Mouse (Mus musculus) limb, embryonic 12.5 days (tissue): ENCODE results near the gene Rhbdl2. TPM values are rescaled to one million over a fixed set of nuclear protein-coding genes. Genes with fewer than 3 reads are reported as not detected.

Experiments used
- ATAC-seq: fragments of 200-750 bp; cut with Nextera tagmentation; 2 replicates; pipeline ENCODE4 v1.8.0; 2017; ENCODE audit warnings: low read depth, moderate TSS enrichment; ENCODE audit not compliant: insufficient number of reproducible peaks, insufficient read depth, low FRiP score, low TSS enrichment
- H3K27ac ChIP-seq: fragments of 300-500 bp; sonication (generic); 2 replicates; pipeline ENCODE4 v1.5.1; 2016; ENCODE audit warnings: mild to moderate bottlenecking, moderate library complexity
- H3K27me3 ChIP-seq: fragments of 300-500 bp; sonication (generic); 2 replicates; pipeline ENCODE4 v1.6.1; 2016; ENCODE audit warnings: mild to moderate bottlenecking, moderate library complexity
- H3K36me3 ChIP-seq: fragments of 300-500 bp; sonication (generic); 2 replicates; pipeline ENCODE4 v1.6.1; 2016; ENCODE audit warnings: mild to moderate bottlenecking, moderate library complexity
- H3K4me1 ChIP-seq: fragments of 300-500 bp; sonication (generic); replicated peaks from 2 replicates; pipeline ENCODE4 v1.6.1; 2016
- H3K4me2 ChIP-seq: fragments of 300-500 bp; sonication (generic); 2 replicates; pipeline ENCODE4 v1.6.1; 2016; ENCODE audit warnings: mild to moderate bottlenecking, moderate library complexity
- H3K4me3 ChIP-seq: fragments of 300-500 bp; sonication (generic); replicated peaks from 2 replicates; pipeline ENCODE4 v1.5.1; 2016; ENCODE audit warnings: mild to moderate bottlenecking
- H3K9ac ChIP-seq: fragments of 300-500 bp; sonication (generic); replicated peaks from 2 replicates; pipeline ENCODE4 v1.6.1; 2016; ENCODE audit warnings: mild to moderate bottlenecking, moderate library complexity
- H3K9me3 ChIP-seq: fragments of 300-500 bp; sonication (generic); 2 replicates; pipeline ENCODE4 v1.6.1; 2016; ENCODE audit warnings: mild to moderate bottlenecking, moderate library complexity
- WGBS: fragments of 180-500 bp; shearing (Covaris S2); methylation state at CpG from one replicate; pipeline ENCODE4 v1.1.7; 2016; 5-methylcytosine and 5-hydroxymethylcytosine counted together
- polyA plus RNA-seq: library from polyadenylated mRNA; unstranded; fragments of >200 nt; fragmentation: Nextera tagmentation; extraction: Ambion mirVana; gene quantifications from 2 replicates; pipeline ENCODE4 v1.2.1, GENCODE M21; 2016

Rhbdl2 gene
- polyA plus RNA-seq, 1 experiment from 2014 or later = 2.1 TPM

DNA sequence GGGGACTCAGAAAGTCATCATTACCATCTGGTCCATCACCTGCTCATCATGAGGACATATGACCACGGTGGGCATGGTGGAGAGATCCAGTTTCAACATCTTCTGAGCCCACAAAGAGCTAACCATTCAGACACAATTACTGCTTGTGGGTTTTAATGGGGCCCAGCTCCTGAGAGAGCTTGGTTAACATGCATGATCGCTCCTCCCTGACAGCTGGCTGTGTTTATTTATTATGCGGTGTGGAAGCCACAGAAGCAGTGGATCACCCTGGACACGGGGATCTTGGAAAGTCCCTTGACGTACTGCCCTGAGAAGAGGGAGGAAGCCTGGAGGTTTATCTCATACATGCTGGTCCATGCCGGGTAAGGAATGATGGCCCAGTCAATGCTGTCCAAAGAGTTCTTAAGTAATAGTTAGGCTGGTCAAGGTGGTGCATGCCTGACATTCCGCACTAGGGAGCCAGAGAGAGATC, 26.4 kb downstream of the Rhbdl2 start:
- Histone ChIP-seq H3K9me3 (no peaks in the 10 kb centered on the region), H3K4me1 (no peaks in the 10 kb centered on the region), H3K9ac (no peak overlapping the region), H3K4me2 (no peak overlapping the region), H3K4me3 (no peak overlapping the region), H3K27ac (no peak overlapping the region), H3K36me3 (no peaks in the 10 kb centered on the region), H3K27me3 (no peaks in the 10 kb centered on the region)
- no peak for ATAC-seq
- 72% methylated on average over 7 of the region's 7 CpGs for whole genome bisulfite sequencing

DNA sequence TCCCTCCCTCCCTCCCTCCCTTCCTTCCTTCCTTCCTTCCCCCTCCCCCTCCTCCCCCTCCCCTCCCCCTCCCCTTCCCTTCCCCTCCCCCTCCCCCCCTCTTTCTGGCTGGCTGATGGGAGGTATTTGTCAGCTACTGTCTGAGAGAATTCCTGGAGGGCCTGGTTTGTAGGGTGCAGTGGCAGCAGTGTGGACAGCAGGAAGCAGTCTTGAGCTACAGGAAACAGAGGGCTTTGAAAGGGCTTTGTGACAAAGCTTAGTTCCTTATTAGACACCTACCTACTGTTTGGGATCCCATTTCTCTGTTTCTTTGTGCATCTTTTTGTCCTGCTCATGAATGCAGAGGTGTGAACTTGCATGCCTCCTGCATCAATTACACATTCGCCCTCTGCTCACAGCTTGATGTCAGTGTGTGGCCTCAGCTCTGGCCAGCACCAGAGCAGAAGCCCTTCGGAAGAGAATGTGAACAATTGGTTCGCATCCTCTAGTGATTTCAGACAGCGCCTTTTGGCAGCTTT, 31.5 kb downstream of the Rhbdl2 start:
- H3K27ac ChIP-seq = no peak overlapping the region
- no peaks in the 10 kb centered on the region for H3K4me1 ChIP-seq
- no peaks in the 10 kb centered on the region for H3K9me3 ChIP-seq
- H3K36me3 ChIP-seq = no peaks in the 10 kb centered on the region
- 61% methylated on average over 4 of the region's 4 CpGs for WGBS
- no peak overlapping the region for H3K4me3 ChIP-seq
- H3K9ac ChIP-seq = no peak overlapping the region
- no peaks in the 10 kb centered on the region for H3K27me3 ChIP-seq
- H3K4me2 ChIP-seq = no peak overlapping the region
- ATAC-seq = no peak

DNA sequence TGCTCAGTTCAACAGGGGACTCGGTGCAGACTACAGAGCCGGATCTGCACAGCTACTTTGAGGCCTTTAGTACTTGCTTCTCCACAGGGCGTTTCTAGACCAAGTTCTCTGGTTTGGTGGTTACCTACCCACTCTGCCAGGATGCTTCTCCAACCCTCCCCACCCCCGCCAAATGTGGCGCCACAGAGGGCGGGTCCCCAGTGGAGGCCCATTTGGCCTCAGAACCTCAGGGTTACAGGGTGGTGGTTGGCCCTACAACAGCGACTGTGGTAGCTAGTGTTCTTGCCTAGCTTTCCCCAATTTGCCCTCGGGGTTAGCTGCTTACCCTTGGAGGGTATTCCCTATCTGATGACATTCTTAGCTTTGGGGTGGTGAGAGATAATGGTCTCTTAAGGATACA, 54.5 kb downstream of the Rhbdl2 start:
- H3K4me1 ChIP-seq = no peaks in the 10 kb centered on the region
- 0 out of 2 replicates have a peak, but pooled peaks cover 3% of the 10 kb centered on the region for H3K9me3 ChIP-seq
- no peak overlapping the region for H3K4me3 ChIP-seq
- H3K27ac ChIP-seq = no peak overlapping the region
- no peaks in the 10 kb centered on the region for H3K36me3 ChIP-seq
- H3K9ac ChIP-seq = no peak overlapping the region
- H3K4me2 ChIP-seq = no peak overlapping the region
- WGBS = 82% methylated on average over 8 of the region's 8 CpGs
- H3K27me3 ChIP-seq = no peaks in the 10 kb centered on the region
- no peak for ATAC-seq

DNA sequence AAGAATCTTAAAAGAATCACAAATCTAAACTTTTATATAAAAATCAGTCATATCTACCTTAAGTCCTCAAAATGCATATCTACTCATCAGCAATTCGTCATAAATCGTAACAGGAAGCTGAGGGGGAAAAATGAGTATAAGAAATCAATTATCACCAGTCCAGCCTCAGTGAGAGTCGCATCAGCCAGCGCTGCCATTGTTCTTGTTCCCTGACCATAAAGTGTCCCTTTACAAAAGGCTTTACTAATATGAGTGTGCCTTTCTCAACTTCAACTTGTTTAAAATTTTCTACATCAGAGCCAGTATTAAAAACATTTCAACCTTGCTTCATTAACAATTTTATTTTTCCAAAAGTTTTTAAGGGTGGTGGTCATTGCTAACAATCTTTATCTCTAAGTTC, 69.2 kb downstream of the Rhbdl2 start:
- ATAC-seq = no peak
- WGBS = 72% methylated on average over 4 of the region's 4 CpGs
- Histone ChIP-seq H3K4me2 (no peak overlapping the region), H3K4me3 (no peak overlapping the region), H3K4me1 (no peaks in the 10 kb centered on the region), H3K27me3 (no peaks in the 10 kb centered on the region), H3K27ac (no peak overlapping the region), H3K9ac (no peak overlapping the region), H3K36me3 (no peaks in the 10 kb centered on the region), H3K9me3 (0 out of 2 replicates have a peak, but pooled peaks cover 6% of the 10 kb centered on the region)

DNA sequence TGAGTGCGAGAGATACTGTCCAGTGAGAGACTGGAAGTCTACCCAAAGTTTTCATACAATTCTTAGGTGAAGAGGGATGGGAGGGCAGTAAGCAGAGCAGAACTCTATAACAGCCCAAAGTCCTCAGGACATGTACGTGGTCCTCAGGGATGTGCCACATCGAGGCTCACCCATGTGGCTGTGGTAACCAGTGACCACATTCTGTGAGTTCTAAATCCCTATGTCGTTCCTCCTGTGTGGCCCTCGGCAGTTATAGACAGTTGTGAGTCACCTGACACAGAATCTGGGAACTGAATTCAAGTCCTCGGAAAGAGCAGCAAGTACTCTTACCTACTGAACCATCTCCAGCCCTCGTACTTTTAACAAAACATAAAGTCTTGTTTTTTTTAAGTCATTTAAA, 70.4 kb downstream of the Rhbdl2 start:
- 84% methylated on average over 7 of the region's 7 CpGs for WGBS
- Histone ChIP-seq H3K4me2 (no peak overlapping the region), H3K27me3 (no peaks in the 10 kb centered on the region), H3K9me3 (no peaks in the 10 kb centered on the region), H3K36me3 (no peaks in the 10 kb centered on the region), H3K27ac (no peak overlapping the region), H3K4me1 (no peaks in the 10 kb centered on the region), H3K4me3 (no peak overlapping the region), H3K9ac (no peak overlapping the region)
- ATAC-seq = no peak

DNA sequence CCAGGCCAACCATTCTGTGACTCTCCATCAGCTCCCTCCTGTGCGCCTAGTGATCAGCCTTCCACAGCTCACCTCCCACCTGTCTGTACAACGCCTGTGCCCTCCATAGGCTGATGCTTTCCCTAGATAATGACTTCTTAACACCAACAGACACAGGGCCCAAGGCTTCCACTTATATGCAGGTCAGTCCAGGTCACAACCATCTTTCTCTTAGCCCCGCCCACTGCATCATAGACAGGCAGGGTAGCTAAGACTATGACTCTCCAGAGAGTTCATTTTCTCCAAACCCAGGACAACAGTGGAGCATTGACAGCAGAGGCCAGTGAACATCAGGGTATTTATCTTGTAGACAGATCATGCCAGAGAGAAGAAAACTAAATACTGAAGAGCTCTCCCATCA, 71.7 kb downstream of the Rhbdl2 start, which contains the start of gene 4933427I04Rik:
4933427I04Rik (plus strand) TSS at position 301 of the 400 bp plus-strand sequence.
- ATAC-seq = no peak
- H3K27ac ChIP-seq = no peak within 1 kb of the TSS
- WGBS = 87% methylated on average over 3 of the region's 3 CpGs

DNA sequence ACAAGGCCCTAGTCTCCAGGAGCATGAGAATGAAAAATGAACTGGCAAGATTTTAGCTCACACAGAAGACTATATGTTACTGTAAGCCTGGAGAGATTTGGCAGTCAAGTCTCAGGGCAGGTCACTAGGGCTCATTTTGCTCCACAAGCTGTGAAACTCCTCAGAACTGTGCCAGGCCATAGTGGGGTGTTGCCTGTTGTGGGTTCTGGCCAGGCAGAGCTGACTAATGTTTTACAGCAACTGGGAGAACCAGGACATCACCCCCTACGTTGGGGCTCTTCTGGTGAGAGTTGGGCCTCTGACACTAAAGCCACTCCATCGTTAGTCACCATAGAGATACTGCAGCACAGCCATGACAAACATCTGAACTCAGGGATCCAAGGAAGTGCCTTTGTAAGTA, 72.1 kb downstream of the Rhbdl2 start:
- H3K27ac ChIP-seq = no peak overlapping the region
- 42% methylated on average over 2 of the region's 2 CpGs for WGBS
- H3K27me3 ChIP-seq = no peaks in the 10 kb centered on the region
- no peaks in the 10 kb centered on the region for H3K4me1 ChIP-seq
- H3K9me3 ChIP-seq = no peaks in the 10 kb centered on the region
- H3K9ac ChIP-seq = no peak overlapping the region
- ATAC-seq = no peak
- H3K4me2 ChIP-seq = no peak overlapping the region
- H3K4me3 ChIP-seq = no peak overlapping the region
- H3K36me3 ChIP-seq = no peaks in the 10 kb centered on the region

More for the DNA sequence above, 71.7 kb downstream of the Rhbdl2 start, which contains the start of gene 4933427I04Rik:
- no peaks in the 10 kb centered on the region for H3K36me3 ChIP-seq
- H3K4me3 ChIP-seq = no peak within 1 kb of the TSS
- H3K9me3 ChIP-seq = no peaks in the 10 kb centered on the region
- no peak within 1 kb of the TSS for H3K4me2 ChIP-seq
- H3K9ac ChIP-seq = no peak within 1 kb of the TSS
- H3K27me3 ChIP-seq = no peaks in the 10 kb centered on the region
- H3K4me1 ChIP-seq = no peaks in the 10 kb centered on the region

DNA sequence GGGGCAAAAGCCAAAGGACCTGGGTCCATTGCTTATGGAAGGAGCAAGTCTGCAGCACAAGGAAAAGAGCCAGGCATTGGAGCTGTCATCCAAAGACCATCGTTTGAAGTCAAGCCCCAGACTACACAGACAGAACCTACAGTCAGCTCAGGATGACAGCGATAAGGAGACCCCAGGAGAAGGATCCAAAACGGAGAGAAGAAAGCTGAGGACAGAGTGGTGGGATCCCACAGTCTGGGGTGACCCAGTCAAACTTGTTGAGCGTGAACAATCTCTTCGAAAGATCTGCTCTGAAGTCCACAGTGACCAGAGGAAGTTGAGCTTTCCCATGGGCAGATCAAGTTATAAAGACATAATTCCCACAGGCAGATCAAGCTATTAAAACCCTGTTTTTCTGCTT, 72.9 kb downstream of the Rhbdl2 start:
- H3K36me3 ChIP-seq = no peaks in the 10 kb centered on the region
- H3K9ac ChIP-seq = no peak overlapping the region
- H3K4me2 ChIP-seq = no peak overlapping the region
- no peak overlapping the region for H3K27ac ChIP-seq
- H3K4me3 ChIP-seq = no peak overlapping the region
- WGBS = 82% methylated on average over 5 of the region's 5 CpGs
- no peaks in the 10 kb centered on the region for H3K9me3 ChIP-seq
- H3K27me3 ChIP-seq = no peaks in the 10 kb centered on the region
- no peaks in the 10 kb centered on the region for H3K4me1 ChIP-seq
- no peak for ATAC-seq

Other genes starting within 250 kb of the Rhbdl2 start
- 61.5 and 62.1 TPM in 2 replicates for gene Macf1, start 103.5 kb upstream of the Rhbdl2 start, polyA plus RNA-seq
- 337 and 345 TPM in 2 replicates for gene Ndufs5, start 69.7 kb upstream of the Rhbdl2 start, polyA plus RNA-seq
- gene Akirin1, start 37.5 kb upstream of the Rhbdl2 start, polyA plus RNA-seq = 67.8 and 71.7 TPM in 2 replicates
- not detected in 2 replicates for gene 4933427I04Rik, start 71.8 kb downstream of the Rhbdl2 start, polyA plus RNA-seq
- gene Mycbp, start 117.0 kb downstream of the Rhbdl2 start, polyA plus RNA-seq = 64.0 and 65.2 TPM in 2 replicates
- 55.1 and 58.6 TPM in 2 replicates for gene Rragc, start 129.6 kb downstream of the Rhbdl2 start, polyA plus RNA-seq
- gene 4930535I16Rik, start 130.1 kb downstream of the Rhbdl2 start, polyA plus RNA-seq = not detected in 2 replicates